Mouse (Mus musculus): ENCODE results near the gene Cyld. TPM values are rescaled to one million over a fixed set of nuclear protein-coding genes. Genes with fewer than 3 reads are reported as not detected.
A peak's percentile ranks its signal among the peaks of the same experiment; 100 is the strongest.

Gene Cyld
- total and polyA plus RNA-seq, 3 experiments = 7.2 to 7.8 TPM; not detected in 1

DNA sequence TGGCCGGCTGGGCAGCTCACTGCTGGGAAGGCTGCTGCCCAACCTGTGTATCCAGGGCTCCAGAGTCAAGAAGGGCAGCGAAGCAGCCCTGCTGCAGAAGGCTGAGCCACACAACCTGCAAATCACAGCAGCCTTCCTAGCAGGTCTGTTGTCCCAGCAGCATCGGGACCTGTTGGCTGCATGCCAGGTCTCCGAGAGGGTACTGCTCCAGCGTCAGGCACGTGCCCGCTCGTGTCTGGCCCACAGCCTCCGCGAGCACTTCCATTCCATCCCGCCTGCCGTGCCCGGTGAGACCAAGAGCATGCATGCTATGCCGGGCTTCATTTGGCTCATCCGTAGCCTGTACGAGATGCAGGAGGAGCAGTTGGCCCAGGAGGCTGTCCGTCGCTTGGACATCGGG lies 31.9 kb upstream of the Cyld start:
- Histone ChIP-seq H3K27me3 (ENCODE audit: control insufficient read depth in 1 of 2, insufficient read depth in 2 of 2, low read length in 2 of 2) (no peaks in the 10 kb centered on the region), H3K36me3 (ENCODE audit: control insufficient read depth in 1 of 2, insufficient read depth in 2 of 2, low read length in 2 of 2) (peaks cover 0 to 28% of the 10 kb centered on the region in 2 experiments; a peak in 2 of 4 replicates), H3K9me3 (replicated peaks; ENCODE audit: insufficient read depth, low read length) (no peaks in the 10 kb centered on the region), H3K4me3 (ENCODE audit: control insufficient read depth in 1 of 2, insufficient read depth in 1 of 2, low read depth in 2 of 2, low read length in 2 of 2) (no peak overlapping the region), H3K9ac (ENCODE audit: control insufficient read depth, low read depth, low read length, poor library complexity, severe bottlenecking) (no peak overlapping the region), H3K27ac (ENCODE audit: control insufficient read depth, low read depth, low read length) (no peak overlapping the region), H3K79me2 (ENCODE audit: control insufficient read depth, insufficient read depth, low read length, poor library complexity) (no peaks in the 10 kb centered on the region), H3K4me1 (ENCODE audit: control insufficient read depth in 1 of 2, insufficient read depth in 2 of 2, low read length in 2 of 2) (peaks cover 48 to 51% of the 10 kb centered on the region in 2 experiments)
- TF ChIP-seq TCF12 (IDR thresholded peaks at IDR 0.05; ENCODE audit: low read depth, low read length) (no peak), GABPA (IDR thresholded peaks at IDR 0.05; ENCODE audit: low read depth, low read length) (no peak), UBTF (IDR thresholded peaks at IDR 0.05; ENCODE audit: borderline replicate concordance, insufficient read depth, low read depth, low read length) (no peak), MXI1 (IDR thresholded peaks at IDR 0.05; ENCODE audit: low read depth, low read length) (no peak), ETS1 (IDR thresholded peaks at IDR 0.05; ENCODE audit: low read depth, low read length) (no peak), RAD21 (IDR thresholded peaks at IDR 0.05; ENCODE audit: low read depth, low read length) (no peak), ELF1 (IDR thresholded peaks at IDR 0.05; ENCODE audit: low read depth, low read length) (no peak), MYC (IDR thresholded peaks at IDR 0.05; ENCODE audit: low read depth, low read length) (no peak)
- no peak for DNase-seq (ENCODE audit: low read depth, low spot score)

GRCm38 (mm10) chr8:88666435-88666834 lies 30.4 kb upstream of the Cyld start:
- peaks cover 52% of the 10 kb centered on the region in 2 experiments for H3K4me1 ChIP-seq (ENCODE audit: control insufficient read depth in 1 of 2, insufficient read depth in 2 of 2, low read length in 2 of 2)
- no peaks in the 10 kb centered on the region for H3K79me2 ChIP-seq (ENCODE audit: control insufficient read depth, insufficient read depth, low read length, poor library complexity)

More at GRCm38 (mm10) chr8:88666435-88666834, 30.4 kb upstream of the Cyld start:
- Histone ChIP-seq H3K9ac (ENCODE audit: control insufficient read depth, low read depth, low read length, poor library complexity, severe bottlenecking) (0 out of 2 replicates have a peak overlapping the region, but pooled peaks have one; percentile 13), H3K9me3 (replicated peaks; ENCODE audit: insufficient read depth, low read length) (no peaks in the 10 kb centered on the region), H3K27ac (ENCODE audit: control insufficient read depth, low read depth, low read length) (peak overlapping the region; percentile 83), H3K4me3 (ENCODE audit: control insufficient read depth in 1 of 2, insufficient read depth in 1 of 2, low read depth in 2 of 2, low read length in 2 of 2) (peak overlapping the region in 1 of 2 experiments; percentile 1; a peak in 1 of 4 replicates), H3K36me3 (ENCODE audit: control insufficient read depth in 1 of 2, insufficient read depth in 2 of 2, low read length in 2 of 2) (peaks cover 0 to 28% of the 10 kb centered on the region in 2 experiments; a peak in 2 of 4 replicates), H3K27me3 (ENCODE audit: control insufficient read depth in 1 of 2, insufficient read depth in 2 of 2, low read length in 2 of 2) (no peaks in the 10 kb centered on the region)
- peak; percentile 91 for DNase-seq (ENCODE audit: low read depth, low spot score)
- TF ChIP-seq TAL1 (IDR thresholded peaks at IDR 0.05; ENCODE audit: low read length) = no peak
- peak; percentile 13 for TF ChIP-seq ZMIZ1 (IDR thresholded peaks at IDR 0.05; ENCODE audit: low read depth, low read length)
- peak; percentile 36; the same call in 1 of the 2 replicates for TF ChIP-seq ELF1 (IDR thresholded peaks at IDR 0.05; ENCODE audit: low read depth, low read length)
- peak; percentile 87 for TF ChIP-seq GATA1 (IDR thresholded peaks at IDR 0.05; ENCODE audit: low read depth, low read length)
- TF ChIP-seq MYC (IDR thresholded peaks at IDR 0.05; ENCODE audit: low read depth, low read length) = no peak; the same call in 1 of the 2 replicates
- peak; percentile 49; the same call in 1 of the 2 replicates for TF ChIP-seq HCFC1 (IDR thresholded peaks at IDR 0.05; ENCODE audit: low read depth, low read length)
- no peak for TF ChIP-seq ZC3H11A (IDR thresholded peaks at IDR 0.05; ENCODE audit: low read depth, low read length)
- TF ChIP-seq GABPA (IDR thresholded peaks at IDR 0.05; ENCODE audit: low read depth, low read length) = no peak
- TF ChIP-seq EP300 (IDR thresholded peaks at IDR 0.05; ENCODE audit: low read depth in 1 of 2, low read length in 2 of 2) = peak; percentile 83 to 93
- TF ChIP-seq TBP (IDR thresholded peaks at IDR 0.05; ENCODE audit: low read depth, low read length) = peak; percentile 80
- TF ChIP-seq USF1 (IDR thresholded peaks at IDR 0.05; ENCODE audit: low read depth, low read length) = peak; percentile 27; the same call in 1 of the 2 replicates
- peak; percentile 69 for TF ChIP-seq TCF12 (IDR thresholded peaks at IDR 0.05; ENCODE audit: low read depth, low read length)
- peak in 1 of 2 experiments; percentile 45; a peak in 1 of 4 replicates for TF ChIP-seq POLR2A (IDR thresholded peaks at IDR 0.05; ENCODE audit: control insufficient read depth in 1 of 2, insufficient read depth in 1 of 2, low read depth in 1 of 2, low read length in 2 of 2, poor library complexity in 1 of 2)
- 0 out of 2 replicates have a peak, but pooled peaks have one; percentile 45 for TF ChIP-seq POLR2AphosphoS2 (IDR thresholded peaks at IDR 0.05; ENCODE audit: low read length)
- peak; percentile 43; the same call in 1 of the 2 replicates for TF ChIP-seq NELFE (IDR thresholded peaks at IDR 0.05; ENCODE audit: low read depth, low read length)
- 0 out of 2 replicates have a peak, but pooled peaks have one; percentile 4 for TF ChIP-seq MAFK (IDR thresholded peaks at IDR 0.05; ENCODE audit: borderline replicate concordance, low read depth, low read length)
- TF ChIP-seq CHD2 (IDR thresholded peaks at IDR 0.05; ENCODE audit: low read length) = peak; percentile 11; the same call in 1 of the 2 replicates
- TF ChIP-seq RCOR1 (IDR thresholded peaks at IDR 0.05; ENCODE audit: low read depth, low read length) = no peak; the same call in 1 of the 2 replicates
- peak; percentile 86 for TF ChIP-seq ETS1 (IDR thresholded peaks at IDR 0.05; ENCODE audit: low read depth, low read length)
- no peak; the same call in 1 of the 2 replicates for TF ChIP-seq MEF2A (IDR thresholded peaks at IDR 0.05; ENCODE audit: extremely low read depth, insufficient replicate concordance, low read depth, low read length, poor library complexity, severe bottlenecking)
- peak; percentile 44; the same call in 1 of the 2 replicates for TF ChIP-seq MAX (IDR thresholded peaks at IDR 0.05; ENCODE audit: low read length)
- peak; percentile 56; the same call in 1 of the 2 replicates for TF ChIP-seq MYB (IDR thresholded peaks at IDR 0.05; ENCODE audit: low read depth, low read length)
- TF ChIP-seq SMC3 (IDR thresholded peaks at IDR 0.05; ENCODE audit: low read depth, low read length) = no peak
- no peak for TF ChIP-seq KAT2A (conservative IDR thresholded peaks at IDR 0.05; ENCODE audit: low read depth, low read length)
- TF ChIP-seq SIN3A (IDR thresholded peaks at IDR 0.05; ENCODE audit: low read length) = peak; percentile 88
- TF ChIP-seq MXI1 (IDR thresholded peaks at IDR 0.05; ENCODE audit: low read depth, low read length) = peak; percentile 56; the same call in 1 of the 2 replicates
- TF ChIP-seq MAZ (IDR thresholded peaks at IDR 0.05; ENCODE audit: low read depth, low read length) = peak; percentile 79

Measured in MEL (cell line).